Mouse (Mus musculus): Measurements from ENCODE around the gene Gpatch2.

Gene Gpatch2

GRCm38 (mm10) chr1:187303221-187303620, 87.9 kb downstream of the Gpatch2 start:
- no peak for DNase-seq (ENCODE audit: low read depth, low spot score)

GRCm38 (mm10) chr1:187307335-187307734, 92.0 kb downstream of the Gpatch2 start:
- no peak for DNase-seq (ENCODE audit: low read depth, low spot score)

GRCm38 (mm10) chr1:187308523-187308922, 93.2 kb downstream of the Gpatch2 start:
- no peak for DNase-seq (ENCODE audit: low read depth, low spot score)

GRCm38 (mm10) chr1:187311122-187311521, 95.8 kb downstream of the Gpatch2 start:
- DNase-seq (ENCODE audit: low read depth, low spot score) = no peak

GRCm38 (mm10) chr1:187313323-187313722, 98.0 kb downstream of the Gpatch2 start:
- DNase-seq (ENCODE audit: low read depth, low spot score) = no peak

- DNase-seq (ENCODE audit: low read depth, low spot score) = no peak
Observed at GRCm38 (mm10) chr1:187313763-187314162, 98.5 kb downstream of the Gpatch2 start.

- DNase-seq (ENCODE audit: low read depth, low spot score) = no peak
Observed at GRCm38 (mm10) chr1:187314516-187314915, 99.2 kb downstream of the Gpatch2 start.

GRCm38 (mm10) chr1:187315821-187316220, 100.5 kb downstream of the Gpatch2 start:
- DNase-seq (ENCODE audit: low read depth, low spot score) = no peak

GRCm38 (mm10) chr1:187316555-187316954, 101.2 kb downstream of the Gpatch2 start:
- DNase-seq (ENCODE audit: low read depth, low spot score) = no peak

GRCm38 (mm10) chr1:187321814-187322213, 106.5 kb downstream of the Gpatch2 start:
- DNase-seq (ENCODE audit: low read depth, low spot score) = no peak

- DNase-seq (ENCODE audit: low read depth, low spot score) = peak; percentile 60
Observed at GRCm38 (mm10) chr1:187322505-187323208, 107.3 kb downstream of the Gpatch2 start.

- DNase-seq (ENCODE audit: low read depth, low spot score) = no peak
Observed at GRCm38 (mm10) chr1:187323209-187323589, 107.9 kb downstream of the Gpatch2 start.

- DNase-seq (ENCODE audit: low read depth, low spot score) = no peak
Observed at GRCm38 (mm10) chr1:187342551-187342950, 127.2 kb downstream of the Gpatch2 start.

- DNase-seq (ENCODE audit: low read depth, low spot score) = no peak
Observed at GRCm38 (mm10) chr1:187345156-187345555, 129.8 kb downstream of the Gpatch2 start.

- peak; percentile 47 for DNase-seq (ENCODE audit: low read depth, low spot score)
Observed at GRCm38 (mm10) chr1:187346923-187347322, 131.6 kb downstream of the Gpatch2 start.

- no peak for DNase-seq (ENCODE audit: low read depth, low spot score)
Observed at GRCm38 (mm10) chr1:187347606-187348005, 132.3 kb downstream of the Gpatch2 start.

- DNase-seq (ENCODE audit: low read depth, low spot score) = no peak
Observed at GRCm38 (mm10) chr1:187348053-187348820, 132.9 kb downstream of the Gpatch2 start.

GRCm38 (mm10) chr1:187348859-187349258, 133.6 kb downstream of the Gpatch2 start:
- no peak for DNase-seq (ENCODE audit: low read depth, low spot score)

GRCm38 (mm10) chr1:187356169-187356568, 140.9 kb downstream of the Gpatch2 start:
- DNase-seq (ENCODE audit: low read depth, low spot score) = no peak

- DNase-seq (ENCODE audit: low read depth, low spot score) = no peak
Observed at GRCm38 (mm10) chr1:187356904-187357303, 141.6 kb downstream of the Gpatch2 start.

- DNase-seq (ENCODE audit: low read depth, low spot score) = no peak
Observed at GRCm38 (mm10) chr1:187360240-187360639, 144.9 kb downstream of the Gpatch2 start.

GRCm38 (mm10) chr1:187362536-187362935, 147.2 kb downstream of the Gpatch2 start:
- DNase-seq (ENCODE audit: low read depth, low spot score) = no peak

GRCm38 (mm10) chr1:187365424-187365823, 150.1 kb downstream of the Gpatch2 start:
- no peak for DNase-seq (ENCODE audit: low read depth, low spot score)

All from A20 (cell line).